Mouse (Mus musculus) small intestine, adult 2 months (tissue): ENCODE measurements at regions not wholly inside any gene's neighbourhood (a gene's known extent, or its start where the extent isn't known, plus 50 kb on each side); places are given as distances from the start of the nearest gene placed in this dataset.

Experiments
- CTCF ChIP-seq: fragments of 200-500 bp; IDR thresholded peaks from 2 replicates; pipeline ENCODE4 v1.5.1; 2012; ENCODE audit warnings: low read depth, mild to moderate bottlenecking, control low read depth, inconsistent platforms, low read length, moderate library complexity, mixed read lengths; ENCODE audit not compliant: insufficient replicate concordance, insufficient read length; ENCODE audit errors: extremely low read depth
- POLR2A ChIP-seq: fragments of 200-500 bp; IDR thresholded peaks from 2 replicates; pipeline ENCODE4 v1.6.1; 2012; ENCODE audit warnings: low read depth, mild to moderate bottlenecking, control low read depth, inconsistent platforms, low read length, moderate library complexity

DNA sequence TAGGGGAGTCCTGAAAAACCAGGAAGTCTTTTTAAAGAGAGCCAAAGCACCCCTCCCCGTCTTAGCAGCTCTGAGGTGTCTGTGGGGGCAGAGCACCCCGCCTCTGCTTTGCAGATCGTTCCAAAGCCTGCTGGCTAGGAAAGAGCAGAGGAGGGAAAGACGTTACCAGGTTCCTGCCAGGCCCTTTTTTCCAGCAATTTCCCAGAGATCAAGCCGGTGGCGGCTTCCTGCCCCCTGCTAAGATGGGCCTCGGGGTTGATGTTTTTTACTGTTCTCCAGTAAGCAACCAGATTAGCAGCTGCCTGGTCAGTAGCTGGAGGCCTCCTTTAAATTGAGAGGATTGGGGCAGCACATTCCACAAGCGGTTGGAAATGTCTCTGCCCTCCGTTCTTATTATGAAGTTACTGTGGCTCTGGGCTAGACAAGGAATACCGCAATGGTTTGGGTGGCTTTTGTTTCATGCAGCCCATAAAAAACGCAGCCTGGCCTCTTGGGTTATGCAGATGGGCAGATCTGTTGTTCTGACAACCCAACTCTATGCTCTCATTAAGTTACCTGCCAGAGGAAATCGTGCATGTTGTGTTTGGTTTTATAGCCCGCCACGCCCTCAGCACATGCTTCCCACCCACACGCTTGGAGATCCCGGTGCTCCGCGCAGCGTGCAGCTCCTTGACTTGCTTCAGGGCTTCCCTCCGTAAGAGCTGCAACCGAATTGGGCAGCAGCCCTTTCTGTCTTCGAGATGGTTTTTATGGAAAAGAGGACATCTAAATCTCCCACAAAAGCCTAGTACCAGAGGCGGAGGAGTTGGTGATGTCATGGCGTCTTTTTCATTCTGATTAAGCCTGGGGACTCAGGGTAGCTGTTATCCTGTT, 130.1 kb downstream of the Evx1 start:
- TF ChIP-seq CTCF, result no peak
- no peak for TF ChIP-seq POLR2A
